Mouse (Mus musculus) embryo, embryonic 11 days (tissue): ENCODE results near the gene Wfdc2.
"Not testable (repeated sequence)": the region's sequence is repeated elsewhere in the genome, so short reads cannot be mapped to it uniquely, and the experiment has no call there.

ENCODE experiments used
- DNase-seq: peaks from one replicate; pipeline ENCODE4 v3.0.0-alpha.2; 2015

Wfdc2 gene

GRCm38 (mm10) chr2:164549963-164550894 is 12.0 kb upstream of the Wfdc2 start:
- peak; percentile 29 for DNase-seq

DNA sequence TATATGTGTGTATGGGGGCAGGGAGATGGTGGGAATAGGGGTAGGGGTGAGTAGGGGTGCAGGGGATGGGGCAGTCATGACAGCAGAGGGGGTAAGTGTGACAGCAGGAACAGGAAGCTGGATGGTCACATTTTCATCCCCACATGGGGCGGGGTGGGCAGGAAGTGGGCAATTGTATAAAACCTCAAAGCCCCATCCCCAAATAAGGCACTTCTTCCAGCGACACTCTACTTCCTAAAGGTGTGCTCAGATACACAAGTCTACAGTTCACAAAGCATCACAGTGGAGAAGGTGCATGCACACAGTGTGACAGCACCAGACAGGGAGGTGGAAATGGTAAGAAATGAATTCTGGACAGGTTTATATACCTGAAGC is 11.3 kb upstream of the Wfdc2 start:
- DNase-seq, result no peak

GRCm38 (mm10) chr2:164551502-164551901 is 10.7 kb upstream of the Wfdc2 start:
- no peak for DNase-seq

DNA sequence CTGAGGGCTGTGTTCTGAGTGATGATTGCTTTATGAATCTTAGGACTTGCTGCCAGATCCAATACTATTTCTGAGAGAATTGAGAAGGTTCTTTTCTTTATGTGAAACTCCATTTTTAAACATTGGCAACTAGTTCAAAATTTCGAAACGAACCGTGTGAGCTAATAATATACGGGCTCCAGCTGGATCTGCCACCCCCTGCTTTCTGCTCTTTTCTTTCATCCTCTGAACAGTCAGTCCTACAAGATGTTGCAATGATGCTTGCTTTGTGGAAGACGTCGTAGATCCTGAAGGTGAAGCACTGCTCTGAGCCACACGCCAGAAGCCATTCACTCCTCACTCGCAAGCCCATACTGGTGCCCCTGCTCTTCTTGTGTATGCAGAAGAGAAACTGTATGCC is 3.8 kb upstream of the Wfdc2 start:
- no peak for DNase-seq

- no peak for DNase-seq
Observed at GRCm38 (mm10) chr2:164558991-164559645, 3.1 kb upstream of the Wfdc2 start.

DNA sequence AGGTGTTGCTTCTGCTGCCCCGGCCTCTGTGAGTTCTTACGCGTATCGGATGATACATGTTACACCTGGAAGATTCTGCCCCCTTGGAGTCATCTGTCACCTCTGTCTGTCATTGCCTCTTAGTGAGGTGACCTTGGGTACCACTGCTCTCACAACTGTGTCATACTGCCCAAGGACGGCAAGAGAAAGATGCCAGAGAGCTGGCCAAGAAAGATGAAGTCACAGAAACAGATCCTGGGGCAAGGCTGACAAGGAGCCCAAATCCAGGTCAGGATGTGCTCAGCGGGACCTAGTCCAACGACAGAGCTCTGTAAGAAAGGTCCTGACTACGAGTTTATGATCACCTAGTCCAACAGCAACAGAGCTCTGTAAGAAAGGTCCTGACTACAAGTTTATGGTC is 2.1 kb upstream of the Wfdc2 start:
- DNase-seq, result no peak

GRCm38 (mm10) chr2:164563339-164564038 is 1.3 kb downstream of the Wfdc2 start:
- DNase-seq, result peak; percentile 78

GRCm38 (mm10) chr2:164564346-164564745 is 2.1 kb downstream of the Wfdc2 start:
- no peak for DNase-seq

- DNase-seq, result no peak
Observed at GRCm38 (mm10) chr2:164566997-164567396, 4.8 kb downstream of the Wfdc2 start.

- no peak for DNase-seq
Observed at GRCm38 (mm10) chr2:164567460-164567859, 5.2 kb downstream of the Wfdc2 start.

DNA sequence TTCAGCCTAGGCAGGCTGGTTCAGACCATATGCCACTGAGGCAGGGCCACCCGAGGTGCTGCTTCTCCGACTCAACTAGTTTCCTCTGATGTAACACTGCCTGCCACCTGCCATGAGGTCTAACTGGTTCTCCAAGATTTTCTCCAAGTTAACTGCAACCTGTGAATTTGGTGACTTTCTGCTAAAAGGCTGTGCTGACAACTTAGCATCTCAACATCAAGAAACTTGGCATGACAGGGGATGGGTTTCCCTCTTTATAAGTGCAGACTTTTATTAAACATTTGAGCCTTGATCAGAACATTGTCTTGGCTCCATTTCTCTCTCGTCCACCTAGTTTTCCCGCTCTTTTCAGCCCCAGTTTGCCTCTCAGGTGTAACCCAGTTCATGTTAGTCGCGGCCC is 11.1 kb downstream of the Wfdc2 start, which contains the start of gene Spint3:
Gene Spint3 (minus strand): TSS at position 101 of the 400 bp plus-strand sequence.
- DNase-seq, result not testable (repeated sequence)

GRCm38 (mm10) chr2:164585025-164585725 is 23.0 kb downstream of the Wfdc2 start, which contains the start of gene Wfdc6a:
Gene Wfdc6a (minus strand): TSS chr2:164585447.
- DNase-seq, result not testable (repeated sequence)

DNA sequence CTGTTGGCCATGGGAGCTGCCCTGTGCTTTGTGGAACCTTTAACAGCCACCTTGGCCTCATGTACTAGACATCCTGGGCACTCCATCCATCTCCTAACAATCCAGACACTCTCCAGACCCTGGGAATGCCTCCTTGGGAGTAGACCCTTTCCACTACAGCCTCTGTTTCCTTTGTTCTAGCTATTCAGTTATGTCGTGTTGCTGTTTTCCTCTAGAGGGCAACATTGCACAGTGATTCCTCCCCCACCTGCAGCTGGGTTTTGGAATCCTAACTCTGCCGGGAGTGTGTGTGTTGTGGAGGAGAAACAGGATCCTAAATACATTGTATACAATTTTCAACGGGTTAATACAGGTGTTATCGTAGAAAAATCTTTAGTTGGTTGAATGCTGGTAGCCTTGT is 29.8 kb downstream of the Wfdc2 start:
- DNase-seq, result peak; percentile 79

DNA sequence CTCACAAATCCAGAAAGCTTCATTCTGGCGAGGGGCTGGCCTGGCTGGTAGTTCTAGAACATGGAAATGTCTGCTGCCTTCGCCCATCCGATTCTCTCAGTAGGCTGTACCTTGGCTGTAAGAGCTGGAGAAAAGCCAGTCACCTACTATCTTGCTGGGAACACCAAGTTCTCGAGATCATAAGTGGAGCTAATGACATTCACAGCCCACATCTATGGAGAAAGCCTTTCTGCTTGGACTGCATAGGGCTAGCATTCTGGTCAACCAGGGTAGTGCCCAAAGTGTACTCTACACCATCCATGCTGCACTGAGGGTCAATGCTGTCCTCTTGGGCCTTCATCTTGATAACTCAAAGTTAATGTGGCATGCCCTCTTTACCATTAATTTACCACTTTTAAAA is 31.3 kb downstream of the Wfdc2 start, which contains the start of gene Eppin:
Gene Eppin (minus strand): TSS at position 101 of the 400 bp plus-strand sequence.
- no peak for DNase-seq

DNA sequence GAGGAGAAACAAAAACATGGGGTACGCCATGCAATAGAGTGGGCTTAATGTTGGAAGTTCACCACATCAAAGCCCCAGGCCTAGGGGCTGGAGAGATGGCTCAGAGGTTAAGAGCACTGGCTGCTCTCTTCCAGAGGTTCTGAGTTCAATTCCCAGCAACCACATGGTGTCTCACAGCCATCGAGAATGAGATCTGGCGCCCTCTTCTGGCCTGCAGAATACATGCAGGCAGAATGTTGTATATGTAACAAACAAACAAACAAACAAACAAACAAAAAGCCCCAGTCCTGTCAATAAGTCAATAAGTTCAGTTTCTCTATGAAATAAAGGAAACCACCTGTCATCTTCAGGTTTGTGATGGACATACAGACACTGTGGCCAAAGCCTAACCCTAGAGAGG is 38.0 kb downstream of the Wfdc2 start:
- no peak for DNase-seq

DNA sequence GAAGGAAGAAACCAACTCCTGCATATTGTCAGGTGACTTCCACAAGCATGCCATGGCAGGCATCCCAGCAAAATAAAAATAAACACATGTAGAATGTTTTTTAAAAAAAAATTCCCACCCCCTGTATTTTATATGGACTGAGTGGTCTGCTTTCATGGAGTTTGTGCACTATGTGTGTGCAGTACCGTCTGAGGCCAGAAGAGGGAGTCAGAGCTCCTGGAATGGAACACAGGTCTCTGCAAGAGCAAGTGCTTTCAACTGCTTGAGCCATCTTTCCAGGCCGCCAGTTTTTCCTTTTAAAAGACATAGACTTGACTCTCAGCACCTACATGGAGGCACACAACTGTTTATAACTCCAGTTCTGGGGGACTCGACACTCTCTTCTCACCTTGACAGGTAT is 41.3 kb downstream of the Wfdc2 start:
- no peak for DNase-seq

- no peak for DNase-seq
Observed at GRCm38 (mm10) chr2:164604411-164604810, 42.2 kb downstream of the Wfdc2 start.

DNA sequence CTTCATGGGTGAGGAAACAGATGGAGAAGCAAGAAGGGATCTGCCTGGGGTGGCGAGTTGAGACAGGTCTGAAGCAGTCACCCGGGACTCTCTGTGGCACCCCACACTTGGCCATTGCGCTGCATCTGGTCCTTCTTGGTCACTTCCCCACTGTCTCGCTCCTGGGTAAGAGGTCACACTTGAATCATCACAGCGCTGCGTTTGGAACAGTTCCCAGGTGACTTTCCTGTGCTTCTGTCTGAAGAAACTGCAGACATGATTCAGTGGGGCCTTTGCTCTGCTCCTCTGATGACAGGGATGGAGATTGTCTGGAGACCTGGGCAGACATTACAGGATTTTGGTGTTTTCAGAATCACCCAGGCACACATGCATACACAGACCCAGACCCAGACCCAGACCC is 46.6 kb downstream of the Wfdc2 start:
- no peak for DNase-seq

- DNase-seq, result not testable (repeated sequence)
Observed at GRCm38 (mm10) chr2:164613471-164613870, 51.3 kb downstream of the Wfdc2 start, which contains the start of the genes Wfdc6b and Wfdc8. Gene Wfdc6b (plus strand): TSS chr2:164613522. Gene Wfdc8 (minus strand): TSS chr2:164613626.

GRCm38 (mm10) chr2:164615386-164615785 is 53.2 kb downstream of the Wfdc2 start:
- DNase-seq, result no peak
